Mouse (Mus musculus): ENCODE measurements around the gene Ugt1a6b. TPM values are rescaled to one million over a fixed set of nuclear protein-coding genes. Genes with fewer than 3 reads are reported as not detected.

Gene Ugt1a6b
- polyA plus RNA-seq, 1 experiment from 2014 or later = 0.17 TPM

Other genes starting within 250 kb of the Ugt1a6b start
- 28.8 and 33.0 TPM in 2 replicates for gene Dgkd, start 250.0 kb upstream of the Ugt1a6b start, polyA plus RNA-seq (2015; fragmentation: Nextera tagmentation; extraction: Ambion mirVana)
- 52.3 and 54.0 TPM in 2 replicates for gene Usp40, start 94.7 kb upstream of the Ugt1a6b start, polyA plus RNA-seq (2015; fragmentation: Nextera tagmentation; extraction: Ambion mirVana)
- gene Ugt1a10, start 47.9 kb upstream of the Ugt1a6b start, polyA plus RNA-seq (2015; fragmentation: Nextera tagmentation; extraction: Ambion mirVana) = not detected in 2 replicates
- not detected in 2 replicates for gene Ugt1a9, start 32.5 kb upstream of the Ugt1a6b start, polyA plus RNA-seq (2015; fragmentation: Nextera tagmentation; extraction: Ambion mirVana)
- gene Ugt1a8, start 15.4 kb upstream of the Ugt1a6b start, polyA plus RNA-seq (2015; fragmentation: Nextera tagmentation; extraction: Ambion mirVana) = not detected in 2 replicates
- gene Ugt1a7c, start 8.2 kb upstream of the Ugt1a6b start, polyA plus RNA-seq (2015; fragmentation: Nextera tagmentation; extraction: Ambion mirVana) = 1.6 and 1.7 TPM in 2 replicates
- gene Ugt1a6a, start 31.6 kb downstream of the Ugt1a6b start, polyA plus RNA-seq (2015; fragmentation: Nextera tagmentation; extraction: Ambion mirVana) = 4.4 and 4.8 TPM in 2 replicates
- gene Ugt1a5, start 62.8 kb downstream of the Ugt1a6b start, polyA plus RNA-seq (2015; fragmentation: Nextera tagmentation; extraction: Ambion mirVana) = not detected in 2 replicates
- not detected in 2 replicates for gene Ugt1a2, start 97.3 kb downstream of the Ugt1a6b start, polyA plus RNA-seq (2015; fragmentation: Nextera tagmentation; extraction: Ambion mirVana)
- 11.6 and 13.2 TPM in 2 replicates for gene Dnajb3, start 102.5 kb downstream of the Ugt1a6b start, polyA plus RNA-seq (2015; fragmentation: Nextera tagmentation; extraction: Ambion mirVana)
- gene Ugt1a1, start 108.7 kb downstream of the Ugt1a6b start, polyA plus RNA-seq (2015; fragmentation: Nextera tagmentation; extraction: Ambion mirVana) = not detected in 2 replicates
- gene Mroh2a, start 123.7 kb downstream of the Ugt1a6b start, polyA plus RNA-seq (2015; fragmentation: Nextera tagmentation; extraction: Ambion mirVana) = 1.1 and 1.2 TPM in 2 replicates
- gene Hjurp, start 174.4 kb downstream of the Ugt1a6b start, polyA plus RNA-seq (2015; fragmentation: Nextera tagmentation; extraction: Ambion mirVana) = 198 and 204 TPM in 2 replicates
- not detected in 2 replicates for gene Trpm8, start 174.4 kb downstream of the Ugt1a6b start, polyA plus RNA-seq (2015; fragmentation: Nextera tagmentation; extraction: Ambion mirVana)

Data from embryonic facial prominence, embryonic 13.5 days (tissue).